ENCODE assay signal across 8 mouse cellular contexts in the genomic region with DNA sequence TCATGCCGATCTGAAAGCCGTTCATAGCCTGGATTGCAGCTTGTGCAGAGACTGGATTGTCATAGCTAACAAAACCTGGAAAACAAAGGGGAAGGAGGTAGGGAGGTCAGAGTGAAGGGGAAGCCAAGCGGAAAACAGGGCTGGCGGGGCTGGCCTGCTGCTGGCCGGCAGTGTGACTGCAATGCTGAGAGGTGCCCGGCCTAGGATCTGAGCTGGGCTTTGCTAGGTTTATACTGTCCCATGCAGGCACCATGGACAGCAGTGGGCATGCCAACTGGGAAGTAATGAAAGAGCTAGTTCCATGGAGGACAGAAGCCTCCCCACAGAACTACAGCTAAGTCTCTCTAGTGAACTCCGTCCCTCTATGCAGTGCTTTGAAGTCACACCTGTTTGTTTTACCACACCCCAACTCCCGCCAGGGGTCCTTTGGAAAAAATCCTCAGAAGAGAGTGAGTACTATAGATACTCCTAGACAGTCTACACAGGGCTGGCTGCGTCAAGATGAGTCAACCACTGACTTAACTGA.
DNase-seq lines count a peak whose midpoint lies in the region; ATAC-seq lines count a peak whose summit lies in the region.

No protein-coding gene starts in this region.

- peak; percentile 51 for ATAC-seq in neural tube, embryonic 15.5 days (ENCODE audit: low FRiP score)

- 28% methylated on average over 9 of the region's 9 CpGs for WGBS in forebrain, embryonic 10.5 days
- WGBS in neural tube, embryonic 15.5 days, result 18% methylated on average over 9 of the region's 9 CpGs

- H3K4me2 ChIP-seq in neural tube, embryonic 15.5 days, result no peak overlapping the region

- no peaks in the 10 kb centered on the region for H3K27me3 ChIP-seq in forebrain, embryonic 10.5 days (ENCODE audit: poor library complexity, severe bottlenecking)
- H3K27me3 ChIP-seq in neural tube, embryonic 15.5 days (replicated peaks), result no peaks in the 10 kb centered on the region

- H3K4me1 ChIP-seq in forebrain, embryonic 10.5 days, result peaks cover 32% of the 10 kb centered on the region
- H3K4me1 ChIP-seq in neural tube, embryonic 15.5 days, result peaks cover 19% of the 10 kb centered on the region

- H3K9ac ChIP-seq in neural tube, embryonic 15.5 days (replicated peaks), result no peak overlapping the region

- peak overlapping the region; percentile 18; the same call in 1 of the 2 replicates for H3K4me3 ChIP-seq in forebrain, embryonic 10.5 days
- no peak overlapping the region for H3K4me3 ChIP-seq in neural tube, embryonic 15.5 days (replicated peaks)

- H3K27ac ChIP-seq in forebrain, embryonic 10.5 days, result peak overlapping the region; percentile 88
- peak overlapping the region; percentile 56 for H3K27ac ChIP-seq in neural tube, embryonic 15.5 days (replicated peaks)

- peak; percentile 63 to 65 for DNase-seq in right cerebral cortex, postnatal 10 days (ENCODE audit: low spot score in 2 of 2)
- DNase-seq in right cerebral cortex, postnatal 14 days, result no peak
- DNase-seq in forebrain, embryonic 10.5 days (ENCODE audit: extremely low spot score, low spot score), result peak; percentile 70
- peak; percentile 8 for DNase-seq in kidney, adult 9 months
- no peak for DNase-seq in layer of hippocampus, postnatal 36 days
- DNase-seq in gastrocnemius, postnatal 25 days, result no peak
- no peak for DNase-seq in lung, adult 18-20 months

- H3K9me3 ChIP-seq in forebrain, embryonic 10.5 days, result no peaks in the 10 kb centered on the region
- no peaks in the 10 kb centered on the region for H3K9me3 ChIP-seq in neural tube, embryonic 15.5 days (replicated peaks)

- peaks cover 5% of the 10 kb centered on the region; the same call in 1 of the 2 replicates for H3K36me3 ChIP-seq in forebrain, embryonic 10.5 days (replicated peaks)
- no peaks in the 10 kb centered on the region; the same call in 1 of the 2 replicates for H3K36me3 ChIP-seq in neural tube, embryonic 15.5 days

Comparison
In these comparisons a context has a peak if more than half of its experiments do, and no peak if none do; other contexts are left out.
1. DNase-seq: peak in right cerebral cortex, postnatal 10 days (2 of 2), forebrain, embryonic 10.5 days (single experiment) and kidney, adult 9 months (single experiment); none in right cerebral cortex, postnatal 14 days (single experiment), layer of hippocampus, postnatal 36 days (0 of 2), gastrocnemius, postnatal 25 days (single experiment) and lung, adult 18-20 months (0 of 2).